Mouse (Mus musculus) heart, postnatal 0 days (tissue): ENCODE measurements around the gene Mapkapk2.

Experiments used
- CTCF ChIP-seq: IDR thresholded peaks from 2 replicates; pipeline ENCODE4 v1.5.1; 2016; ENCODE audit warnings: antibody characterized with exemption, control low read depth, low read depth
- EP300 ChIP-seq: IDR thresholded peaks from 2 replicates; pipeline ENCODE4 v1.6.1; 2016; ENCODE audit warnings: antibody characterized with exemption, low read depth

DNA sequence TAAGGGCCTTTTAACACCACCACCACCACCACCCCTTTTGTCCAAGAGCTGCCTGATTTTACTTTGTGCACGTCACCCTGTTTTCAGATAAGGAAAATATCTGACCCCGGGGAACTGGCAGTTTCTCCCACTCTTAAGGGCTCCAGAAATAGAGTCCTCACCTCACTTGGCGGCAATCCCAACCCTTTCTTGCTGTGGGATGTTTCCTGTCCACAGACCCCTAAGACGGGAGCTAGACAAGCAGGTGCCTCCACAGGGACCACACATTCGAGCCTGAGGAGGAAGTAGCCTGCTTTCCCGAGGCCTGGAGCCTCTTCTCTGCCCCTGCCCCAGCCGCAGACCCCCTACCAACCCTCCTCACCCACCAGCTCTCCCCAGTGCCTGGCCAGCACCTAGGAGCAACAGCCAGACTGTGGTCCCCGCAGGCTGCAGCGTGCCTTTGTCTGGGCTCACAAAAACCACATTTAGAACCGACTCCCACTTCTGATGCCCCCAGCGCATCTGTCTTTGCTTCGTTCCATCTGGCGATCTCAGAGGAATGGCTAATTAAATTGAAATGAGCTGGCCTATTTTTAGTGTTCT lies 18.9 kb upstream of the Mapkapk2 start:
- TF ChIP-seq CTCF = no peak
- peak; percentile 68 for TF ChIP-seq EP300
